Mouse (Mus musculus): ENCODE measurements around the gene Ptk6. TPM values are rescaled to one million over a fixed set of nuclear protein-coding genes. Genes with fewer than 3 reads are reported as not detected.
"Not testable (repeated sequence)": the region's sequence is repeated elsewhere in the genome, so short reads cannot be mapped to it uniquely, and the experiment has no call there.

Ptk6 gene
- polyA plus RNA-seq, 1 experiment, result 0.10 TPM

DNA sequence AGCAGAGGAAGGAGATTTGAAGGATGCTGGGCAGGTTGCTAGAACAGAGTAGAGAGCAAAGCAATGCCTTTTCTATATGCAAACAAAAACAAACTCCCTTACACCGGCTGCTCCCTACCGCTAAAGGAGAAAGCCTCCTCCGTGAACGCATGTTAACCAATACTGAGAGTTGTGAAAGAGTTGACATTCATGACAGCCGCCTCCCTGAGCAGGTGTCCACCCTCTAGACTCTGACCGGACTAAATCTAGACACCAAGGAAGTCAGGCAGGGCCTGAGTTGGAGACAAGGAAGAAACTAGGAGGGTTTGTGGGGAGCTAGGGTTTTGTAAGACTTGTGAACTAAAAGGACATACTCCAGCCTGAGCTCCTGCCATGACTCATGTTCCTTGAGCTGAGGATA, 297 bp upstream of the Ptk6 start:
- TF ChIP-seq CTCF (IDR thresholded peaks at IDR 0.05; ENCODE audit: extremely low read depth, insufficient read depth, low read length) (no peak), POLR2A (IDR thresholded peaks at IDR 0.05; ENCODE audit: extremely low read depth, insufficient read depth, low read length) (no peak)
- H3K27ac ChIP-seq (ENCODE audit: insufficient read depth, low read length), result no peak overlapping the region
- H3K4me1 ChIP-seq (ENCODE audit: control insufficient read depth, insufficient read depth, low read length), result no peaks in the 10 kb centered on the region; the same call in 1 of the 2 replicates
- H3K4me3 ChIP-seq (ENCODE audit: insufficient read depth, low read length), result no peak overlapping the region

DNA sequence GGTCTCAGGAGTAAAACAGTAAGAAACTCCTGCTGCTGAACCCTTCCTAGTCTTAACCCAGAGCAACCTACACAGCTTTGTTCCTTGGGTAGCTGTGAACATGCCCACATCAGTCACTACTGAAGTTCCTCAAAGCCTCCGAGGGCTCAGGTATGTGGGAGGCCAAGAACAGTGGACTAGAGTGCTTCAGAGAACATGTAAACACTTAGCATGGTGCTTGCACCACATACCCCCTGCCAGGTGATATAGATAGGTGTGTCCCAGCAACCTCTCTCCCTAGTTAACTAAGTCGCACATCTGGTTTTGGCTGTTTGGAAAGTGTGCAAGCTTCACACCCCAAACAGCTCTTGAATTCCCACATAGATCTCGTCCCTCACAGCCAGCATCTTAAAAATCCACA, 983 bp downstream of the Ptk6 start:
- Histone ChIP-seq H3K27ac (ENCODE audit: insufficient read depth, low read length) (no peak overlapping the region), H3K4me3 (ENCODE audit: insufficient read depth, low read length) (no peak overlapping the region), H3K4me1 (ENCODE audit: control insufficient read depth, insufficient read depth, low read length) (no peaks in the 10 kb centered on the region; the same call in 1 of the 2 replicates)
- no peak for TF ChIP-seq CTCF (IDR thresholded peaks at IDR 0.05; ENCODE audit: extremely low read depth, insufficient read depth, low read length)
- TF ChIP-seq POLR2A (IDR thresholded peaks at IDR 0.05; ENCODE audit: extremely low read depth, insufficient read depth, low read length), result no peak

DNA sequence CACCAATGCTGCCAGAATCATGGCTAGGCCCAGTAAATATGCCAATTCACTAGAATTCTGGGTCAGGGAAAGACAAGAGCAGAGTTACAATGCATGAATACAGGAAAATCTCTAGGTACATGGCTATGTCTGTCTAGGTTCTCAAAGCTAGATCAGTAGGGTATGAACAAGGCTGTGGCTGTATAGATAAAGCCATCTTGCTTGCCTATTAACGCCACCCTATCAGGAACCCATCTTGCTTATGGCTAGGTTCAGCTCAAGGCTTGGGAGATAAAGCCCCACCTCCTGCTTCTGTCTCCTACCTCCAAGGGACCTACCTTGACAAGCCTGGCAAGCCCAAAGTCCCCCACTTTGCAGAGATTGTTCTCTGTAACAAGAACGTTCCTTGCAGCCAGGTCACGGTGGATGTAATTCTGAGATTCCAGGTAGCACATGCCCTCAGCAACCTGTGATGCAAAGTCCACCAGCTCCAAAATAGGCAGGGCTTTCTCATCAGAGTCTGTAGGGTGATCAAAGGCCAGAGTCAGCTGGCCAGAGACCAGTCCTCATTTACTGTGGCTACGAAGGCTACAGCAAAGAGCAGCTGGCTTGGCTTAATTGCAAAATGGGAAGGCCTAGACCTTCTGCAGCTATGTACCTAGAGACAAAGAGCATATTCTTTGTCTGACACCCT, 5.8 kb downstream of the Ptk6 start:
- Histone ChIP-seq H3K27ac (ENCODE audit: insufficient read depth, low read length) (no peak overlapping the region), H3K4me3 (ENCODE audit: insufficient read depth, low read length) (no peak overlapping the region), H3K4me1 (ENCODE audit: control insufficient read depth, insufficient read depth, low read length) (no peaks in the 10 kb centered on the region)
- TF ChIP-seq POLR2A (IDR thresholded peaks at IDR 0.05; ENCODE audit: extremely low read depth, insufficient read depth, low read length) (no peak), CTCF (IDR thresholded peaks at IDR 0.05; ENCODE audit: extremely low read depth, insufficient read depth, low read length) (no peak)

DNA sequence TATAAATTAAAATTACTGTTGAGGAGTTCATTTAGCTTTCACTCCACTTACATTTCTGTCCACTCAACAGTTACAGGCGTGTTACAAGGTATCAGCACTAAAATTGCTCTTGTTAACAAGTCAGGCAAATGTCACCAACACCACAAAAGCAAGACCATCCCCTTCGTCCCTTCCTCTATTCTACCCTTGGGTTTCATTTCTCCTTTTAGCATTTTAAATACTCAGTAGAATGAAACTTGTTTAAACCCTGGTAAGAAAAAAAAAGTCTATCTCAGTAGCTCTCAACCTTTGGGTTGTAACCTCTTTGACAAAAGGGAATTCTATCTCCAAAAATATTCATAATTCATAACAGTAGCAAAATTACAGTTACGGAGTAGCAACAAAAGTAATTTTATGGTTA, 9.5 kb downstream of the Ptk6 start:
- Histone ChIP-seq H3K4me1 (ENCODE audit: control insufficient read depth, insufficient read depth, low read length) (peaks cover 2% of the 10 kb centered on the region; the same call in 1 of the 2 replicates), H3K27ac (ENCODE audit: insufficient read depth, low read length) (no peak overlapping the region), H3K4me3 (ENCODE audit: insufficient read depth, low read length) (no peak overlapping the region)
- TF ChIP-seq CTCF (IDR thresholded peaks at IDR 0.05; ENCODE audit: extremely low read depth, insufficient read depth, low read length), result no peak

DNA sequence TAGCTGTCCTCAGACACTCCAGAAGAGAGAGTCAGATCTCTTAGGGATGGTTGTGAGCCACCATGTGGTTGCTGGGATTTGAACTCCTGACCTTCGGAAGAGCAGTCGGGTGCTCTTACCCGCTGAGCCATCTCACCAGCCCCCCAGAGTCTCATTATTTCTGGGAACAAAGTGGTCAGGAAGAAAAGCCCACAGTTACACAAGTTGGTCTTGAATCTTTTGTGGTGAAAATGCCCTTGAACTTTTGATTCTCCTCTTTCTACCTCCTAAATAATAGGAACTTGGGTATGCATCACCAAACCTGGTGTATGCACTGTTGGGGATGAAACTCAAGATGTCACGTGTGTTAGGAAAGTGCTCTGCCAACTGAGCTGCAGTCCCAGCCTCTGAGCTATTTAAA, 10.7 kb downstream of the Ptk6 start:
- H3K27ac ChIP-seq (ENCODE audit: insufficient read depth, low read length), result no peak overlapping the region
- TF ChIP-seq CTCF (IDR thresholded peaks at IDR 0.05; ENCODE audit: extremely low read depth, insufficient read depth, low read length), result no peak
- TF ChIP-seq POLR2A (IDR thresholded peaks at IDR 0.05; ENCODE audit: extremely low read depth, insufficient read depth, low read length), result no peak
- no peak overlapping the region for H3K4me3 ChIP-seq (ENCODE audit: insufficient read depth, low read length)
- peaks cover 2% of the 10 kb centered on the region; the same call in 1 of the 2 replicates for H3K4me1 ChIP-seq (ENCODE audit: control insufficient read depth, insufficient read depth, low read length)

DNA sequence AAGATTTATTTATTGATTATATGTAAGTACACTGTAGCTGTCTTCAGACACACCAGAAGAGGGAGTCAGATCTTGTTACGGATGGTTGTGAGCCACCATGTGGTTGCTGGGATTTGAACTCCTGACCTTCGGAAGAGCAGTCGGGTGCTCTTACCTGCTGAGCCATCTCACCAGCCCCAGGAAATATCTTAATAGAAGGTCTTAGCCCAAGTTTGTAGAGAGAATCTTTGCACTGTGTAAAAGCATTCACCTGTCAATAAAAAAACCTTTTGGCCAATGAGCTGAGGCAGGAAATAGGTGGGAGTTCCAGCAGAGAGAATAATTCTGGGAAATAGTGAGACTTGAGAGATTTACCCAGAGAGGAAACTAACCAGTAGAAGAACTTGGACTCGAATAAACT, 11.2 kb downstream of the Ptk6 start:
- not testable (repeated sequence) for H3K4me1 ChIP-seq (ENCODE audit: control insufficient read depth, insufficient read depth, low read length); H3K27ac ChIP-seq (ENCODE audit: insufficient read depth, low read length); H3K4me3 ChIP-seq (ENCODE audit: insufficient read depth, low read length)

DNA sequence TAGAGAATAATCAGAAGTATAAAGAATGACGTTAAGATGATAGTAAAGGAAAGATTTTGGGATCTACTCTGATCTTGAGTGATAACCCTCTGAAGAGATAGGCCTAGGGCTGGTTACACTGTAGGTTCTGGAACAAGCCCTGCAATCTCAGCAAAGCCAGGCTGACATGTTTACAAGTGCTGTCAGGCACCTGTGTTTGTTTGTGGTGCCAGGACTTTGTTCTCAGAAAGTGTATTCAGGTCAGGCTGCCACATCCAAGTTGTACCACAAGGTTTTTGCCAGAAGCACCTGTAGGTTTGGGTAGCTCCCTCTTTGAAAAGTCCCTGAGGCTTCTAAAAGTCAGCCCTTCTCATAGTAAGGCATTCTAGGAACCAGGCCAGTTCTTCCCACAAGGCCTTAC, 13.3 kb downstream of the Ptk6 start:
- TF ChIP-seq POLR2A (IDR thresholded peaks at IDR 0.05; ENCODE audit: extremely low read depth, insufficient read depth, low read length) (no peak), CTCF (IDR thresholded peaks at IDR 0.05; ENCODE audit: extremely low read depth, insufficient read depth, low read length) (no peak)
- Histone ChIP-seq H3K4me1 (ENCODE audit: control insufficient read depth, insufficient read depth, low read length) (peaks cover 2% of the 10 kb centered on the region; the same call in 1 of the 2 replicates), H3K4me3 (ENCODE audit: insufficient read depth, low read length) (no peak overlapping the region)

DNA sequence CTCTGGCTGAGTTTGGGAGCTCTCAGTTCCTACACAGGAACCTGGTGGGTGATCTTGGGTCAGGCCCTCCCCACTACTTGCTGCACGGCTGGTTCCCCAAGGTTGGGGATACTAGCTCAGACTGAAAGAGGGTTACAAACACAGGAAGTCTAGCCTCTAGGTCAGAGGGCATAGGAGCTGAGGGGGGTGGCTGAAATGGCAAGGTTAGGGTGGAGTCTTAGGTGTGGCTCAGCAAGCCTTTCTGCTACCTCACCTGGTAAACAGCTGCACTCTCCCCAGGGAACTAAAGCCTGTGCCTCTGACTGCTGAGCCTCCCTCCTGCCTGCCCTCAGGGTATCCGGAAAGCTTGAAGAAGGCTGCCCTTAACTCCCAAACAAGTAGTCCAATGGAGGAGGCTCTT, 13.9 kb downstream of the Ptk6 start:
- Histone ChIP-seq H3K4me1 (ENCODE audit: control insufficient read depth, insufficient read depth, low read length) (peaks cover 2% of the 10 kb centered on the region; the same call in 1 of the 2 replicates), H3K27ac (ENCODE audit: insufficient read depth, low read length) (no peak overlapping the region), H3K4me3 (ENCODE audit: insufficient read depth, low read length) (peak overlapping the region; percentile 57; the same call in 1 of the 2 replicates)
- TF ChIP-seq CTCF (IDR thresholded peaks at IDR 0.05; ENCODE audit: extremely low read depth, insufficient read depth, low read length), result no peak
- no peak for TF ChIP-seq POLR2A (IDR thresholded peaks at IDR 0.05; ENCODE audit: extremely low read depth, insufficient read depth, low read length)

More for the DNA sequence above, 13.3 kb downstream of the Ptk6 start:
- no peak overlapping the region for H3K27ac ChIP-seq (ENCODE audit: insufficient read depth, low read length)

DNA sequence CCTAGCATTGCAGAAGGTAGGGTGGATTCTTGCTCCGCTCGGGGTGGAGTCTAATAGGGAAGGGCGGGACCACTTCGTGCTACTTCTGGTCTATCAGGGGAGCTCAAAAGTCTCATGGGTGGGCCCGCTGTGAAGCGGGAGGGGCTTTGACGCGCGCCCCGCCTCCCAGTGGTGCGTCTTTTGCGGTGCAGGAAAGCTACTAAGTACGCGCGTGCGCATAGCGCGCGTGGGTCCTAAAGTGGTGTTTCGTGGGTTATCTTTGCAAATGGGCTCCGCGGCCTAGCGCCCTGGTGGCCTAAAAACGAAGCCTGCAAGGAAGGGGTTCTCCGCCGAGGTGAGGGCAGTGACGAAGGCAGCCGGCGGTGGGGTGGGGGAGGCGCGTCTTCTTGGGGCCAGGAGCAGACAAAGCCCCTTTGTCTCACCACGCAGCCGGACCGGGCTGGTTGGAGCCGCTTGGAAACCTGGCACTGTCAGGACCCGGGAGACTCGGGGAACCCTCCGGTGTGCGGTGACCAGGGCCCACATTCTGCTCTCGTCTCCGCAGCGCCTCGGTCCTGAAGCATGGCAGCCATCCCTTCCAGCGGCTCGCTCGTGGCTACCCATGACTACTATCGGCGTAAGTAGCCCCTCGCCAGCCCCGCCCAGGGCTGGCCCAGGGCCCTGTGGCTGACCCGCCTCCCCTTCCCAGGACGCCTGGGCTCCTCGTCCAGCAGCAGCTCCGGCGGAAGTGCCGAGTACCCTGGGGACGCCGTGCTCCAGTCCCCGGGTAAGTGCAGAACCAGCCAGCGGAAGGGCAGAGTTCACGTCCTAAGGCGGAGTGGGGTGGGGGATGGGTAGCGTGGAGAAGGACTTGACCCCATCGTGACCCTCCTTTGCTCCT, 15.2 kb downstream of the Ptk6 start, which contains the start of gene Ppdpf:
TSS of gene Ppdpf (plus strand) at position 127 of the 880 bp plus-strand sequence.
- TF ChIP-seq CTCF (IDR thresholded peaks at IDR 0.05; ENCODE audit: extremely low read depth, insufficient read depth, low read length) (no peak), POLR2A (IDR thresholded peaks at IDR 0.05; ENCODE audit: extremely low read depth, insufficient read depth, low read length) (peak; percentile 86; the same call in 1 of the 2 replicates)
- H3K4me1 ChIP-seq (ENCODE audit: control insufficient read depth, insufficient read depth, low read length), result peaks cover 2% of the 10 kb centered on the region; the same call in 1 of the 2 replicates
- H3K4me3 ChIP-seq (ENCODE audit: insufficient read depth, low read length), result peak within 1 kb of the TSS; percentile 57
- H3K27ac ChIP-seq (ENCODE audit: insufficient read depth, low read length), result peak within 1 kb of the TSS; percentile 84

Data from cortical plate, adult 2 months (tissue).